Mouse (Mus musculus) frontal cortex, adult 2 months (tissue): ENCODE measurements around the gene Lyst. TPM values are rescaled to one million over a fixed set of nuclear protein-coding genes. Genes with fewer than 3 reads are reported as not detected.
A peak's percentile ranks its signal among the peaks of the same experiment; 100 is the strongest.
"Not testable (repeated sequence)": the region's sequence is repeated elsewhere in the genome, so short reads cannot be mapped to it uniquely, and the experiment has no call there.

Experiments
- DNase-seq, 2 experiments: peaks; one replicate each; pipeline ENCODE4 v3.0.0; 2022; ENCODE audit warnings: low spot score in 1 of 2; ENCODE audit errors: extremely low spot score in 1 of 2
- polyA plus RNA-seq: library from polyadenylated mRNA; depleted of rRNA; stranded (reverse); fragments of >200 nt; gene quantifications from 2 replicates; pipeline ENCODE4 v1.2.3, GENCODE M21; 2012

The Lyst gene
- polyA plus RNA-seq, 1 experiment: 12.2 TPM

- DNase-seq: no peak
Measured at GRCm38 (mm10) chr13:13777696-13778095, 187.5 kb downstream of the Lyst start.

GRCm38 (mm10) chr13:13778837-13779458 lies 188.8 kb downstream of the Lyst start:
- no peak for DNase-seq

GRCm38 (mm10) chr13:13780271-13780670 lies 190.1 kb downstream of the Lyst start:
- DNase-seq: no peak

- DNase-seq: no peak
Measured at GRCm38 (mm10) chr13:13781026-13781425, 190.8 kb downstream of the Lyst start.

- DNase-seq: no peak
Measured at GRCm38 (mm10) chr13:13783296-13783695, 193.1 kb downstream of the Lyst start.

- DNase-seq: peak in 1 of 2 experiments; percentile 83
Measured at GRCm38 (mm10) chr13:13783894-13784419, 193.8 kb downstream of the Lyst start, which contains the start of gene Gng4. Gene Gng4, plus strand, starts transcription at chr13:13784059.

GRCm38 (mm10) chr13:13784420-13784936 lies 194.3 kb downstream of the Lyst start:
- DNase-seq: no peak

- DNase-seq: peak in 1 of 2 experiments; percentile 13
Measured at GRCm38 (mm10) chr13:13784981-13785783, 195.0 kb downstream of the Lyst start.

GRCm38 (mm10) chr13:13786971-13787370 lies 196.8 kb downstream of the Lyst start:
- no peak for DNase-seq

- DNase-seq: no peak
Measured at GRCm38 (mm10) chr13:13788070-13788469, 197.9 kb downstream of the Lyst start.

- peak; percentile 70 to 82 for DNase-seq
Measured at GRCm38 (mm10) chr13:13791981-13792380, 201.8 kb downstream of the Lyst start.

- no peak for DNase-seq
Measured at GRCm38 (mm10) chr13:13795166-13795832, 205.1 kb downstream of the Lyst start.

GRCm38 (mm10) chr13:13796082-13796481 lies 205.9 kb downstream of the Lyst start:
- no peak for DNase-seq

GRCm38 (mm10) chr13:13797816-13798215 lies 207.6 kb downstream of the Lyst start:
- DNase-seq: not testable (repeated sequence)

GRCm38 (mm10) chr13:13798775-13799174 lies 208.6 kb downstream of the Lyst start:
- no peak for DNase-seq

GRCm38 (mm10) chr13:13808337-13809132 lies 218.3 kb downstream of the Lyst start:
- DNase-seq: peak in 1 of 2 experiments; percentile 37

GRCm38 (mm10) chr13:13810885-13811284 lies 220.7 kb downstream of the Lyst start:
- DNase-seq: no peak

- DNase-seq: no peak
Measured at GRCm38 (mm10) chr13:13818696-13819095, 228.5 kb downstream of the Lyst start.

GRCm38 (mm10) chr13:13820234-13821123 lies 230.3 kb downstream of the Lyst start:
- DNase-seq: no peak
